Mouse (Mus musculus): ENCODE measurements at regions not wholly inside any gene's neighbourhood (a gene's known extent, or its start where the extent isn't known, plus 50 kb on each side); places are given as distances from the start of the nearest gene placed in this dataset.
A peak's percentile ranks its signal among the peaks of the same experiment; 100 is the strongest.

GRCm38 (mm10) chr1:115417645-115418044 lies 266.9 kb upstream of the Cntnap5a start:
- Histone ChIP-seq H3K27me3 (ENCODE audit: insufficient read depth, low read length) (no peaks in the 10 kb centered on the region), H3K27ac (ENCODE audit: low read depth, low read length) (no peak overlapping the region), H3K4me1 (ENCODE audit: insufficient read depth) (no peaks in the 10 kb centered on the region), H3K9me3 (ENCODE audit: low read length) (no peaks in the 10 kb centered on the region), H3K9ac (no peak overlapping the region), H3K4me2 (ENCODE audit: low read depth) (no peak overlapping the region), H3K36me3 (ENCODE audit: insufficient read depth) (no peaks in the 10 kb centered on the region), H3K4me3 (ENCODE audit: low read depth, low read length) (no peak overlapping the region)
- DNase-seq, result no peak
- no peak for TF ChIP-seq CTCF (IDR thresholded peaks at IDR 0.05; ENCODE audit: low read depth)
- ATAC-seq, result no peak
- WGBS, result 46% methylated on average over 2 of the region's 2 CpGs

DNA sequence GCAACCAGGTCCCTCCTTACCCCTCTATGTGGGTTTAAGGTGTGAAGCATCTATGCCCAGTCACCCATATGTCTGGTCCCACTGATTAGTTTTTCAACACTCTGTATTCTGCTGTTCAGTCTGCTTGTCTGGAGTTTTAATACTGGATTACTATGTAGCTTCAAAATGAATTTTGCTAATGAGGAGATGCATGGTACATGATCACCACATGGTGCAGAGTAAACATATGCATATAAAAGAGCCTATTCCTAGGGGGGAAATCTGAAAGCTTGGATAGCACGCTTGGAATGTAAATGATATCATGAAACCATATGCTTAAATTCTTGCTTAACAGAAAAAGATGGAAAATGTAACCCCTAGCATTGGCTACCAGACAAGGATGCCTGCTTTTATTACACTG lies 262.1 kb upstream of the Cntnap5a start:
- Histone ChIP-seq H3K4me2 (ENCODE audit: low read depth) (no peak overlapping the region), H3K4me3 (ENCODE audit: low read depth, low read length) (no peak overlapping the region), H3K9me3 (ENCODE audit: low read length) (no peaks in the 10 kb centered on the region), H3K4me1 (ENCODE audit: insufficient read depth) (no peaks in the 10 kb centered on the region), H3K9ac (no peak overlapping the region), H3K27me3 (ENCODE audit: insufficient read depth, low read length) (no peaks in the 10 kb centered on the region), H3K27ac (ENCODE audit: low read depth, low read length) (no peak overlapping the region), H3K36me3 (ENCODE audit: insufficient read depth) (no peaks in the 10 kb centered on the region)
- ATAC-seq (peak; percentile 73), DNase-seq (peak; percentile 1)
- WGBS, result 60% methylated on average over 1 of the region's 1 CpGs
- TF ChIP-seq CTCF (IDR thresholded peaks at IDR 0.05; ENCODE audit: low read depth), result no peak

DNA sequence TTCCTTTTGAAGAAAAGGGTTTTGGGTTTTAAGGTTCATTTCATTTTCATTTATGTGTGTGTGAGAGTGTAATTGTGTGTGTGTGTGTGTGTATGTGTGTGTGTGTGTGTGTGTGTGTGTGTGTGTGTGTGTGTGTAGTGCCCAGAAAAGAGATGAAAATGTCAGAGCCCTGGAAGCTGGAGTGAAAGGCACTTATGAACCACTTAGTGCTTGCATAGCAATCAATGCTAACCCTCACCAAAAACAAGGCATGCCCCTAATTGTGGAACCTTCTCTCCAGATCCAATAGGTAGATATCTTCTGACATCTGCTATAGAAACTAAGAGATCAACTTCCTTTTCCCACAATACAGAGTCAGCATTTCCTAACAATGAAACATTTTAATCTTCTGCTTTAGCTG lies 261.6 kb upstream of the Cntnap5a start:
- ATAC-seq, result no peak
- H3K9me3 ChIP-seq (ENCODE audit: low read length), result no peaks in the 10 kb centered on the region

More for the DNA sequence above, 261.6 kb upstream of the Cntnap5a start:
- no peaks in the 10 kb centered on the region for H3K36me3 ChIP-seq (ENCODE audit: insufficient read depth)
- no peaks in the 10 kb centered on the region for H3K4me1 ChIP-seq (ENCODE audit: insufficient read depth)
- no peak overlapping the region for H3K27ac ChIP-seq (ENCODE audit: low read depth, low read length)
- H3K27me3 ChIP-seq (ENCODE audit: insufficient read depth, low read length), result no peaks in the 10 kb centered on the region
- H3K4me2 ChIP-seq (ENCODE audit: low read depth), result no peak overlapping the region
- no peak overlapping the region for H3K9ac ChIP-seq
- no peak for DNase-seq
- no peak overlapping the region for H3K4me3 ChIP-seq (ENCODE audit: low read depth, low read length)
- no peak for TF ChIP-seq CTCF (IDR thresholded peaks at IDR 0.05; ENCODE audit: low read depth)

Data from forebrain, postnatal 0 days (tissue).